Mouse (Mus musculus): ENCODE measurements at regions not wholly inside any gene's neighbourhood (a gene's known extent, or its start where the extent isn't known, plus 50 kb on each side); places are given as distances from the start of the nearest gene placed in this dataset.
A peak's percentile ranks its signal among the peaks of the same experiment; 100 is the strongest.

- no peak for DNase-seq
Observed at GRCm38 (mm10) chr3:48911758-48912157, 845.4 kb downstream of the Pcdh18 start.

- DNase-seq = no peak
Observed at GRCm38 (mm10) chr3:48890403-48890802, 866.7 kb downstream of the Pcdh18 start.

GRCm38 (mm10) chr3:48887885-48888284 is 869.2 kb downstream of the Pcdh18 start:
- DNase-seq = no peak

- no peak for DNase-seq
Observed at GRCm38 (mm10) chr3:48869527-48869926, 887.6 kb downstream of the Pcdh18 start.

GRCm38 (mm10) chr3:48846049-48846653 is 911.0 kb downstream of the Pcdh18 start:
- peak; percentile 76 for DNase-seq

- DNase-seq = peak; percentile 34
Observed at GRCm38 (mm10) chr3:48840692-48841091, 916.4 kb downstream of the Pcdh18 start.

GRCm38 (mm10) chr3:48823360-48823759 is 933.8 kb downstream of the Pcdh18 start:
- DNase-seq = no peak

- DNase-seq = no peak
Observed at GRCm38 (mm10) chr3:48804398-48804797, 952.7 kb downstream of the Pcdh18 start.

GRCm38 (mm10) chr3:48771709-48772108 is 985.4 kb downstream of the Pcdh18 start:
- DNase-seq = no peak

Measured in right cerebral cortex, adult 18-20 months (tissue).